Mouse (Mus musculus): ENCODE measurements around the gene Dnaaf5. TPM values are rescaled to one million over a fixed set of nuclear protein-coding genes. Genes with fewer than 3 reads are reported as not detected.

Dnaaf5 gene
- polyA plus RNA-seq, 2 experiments = 2.0 to 6.5 TPM

DNA sequence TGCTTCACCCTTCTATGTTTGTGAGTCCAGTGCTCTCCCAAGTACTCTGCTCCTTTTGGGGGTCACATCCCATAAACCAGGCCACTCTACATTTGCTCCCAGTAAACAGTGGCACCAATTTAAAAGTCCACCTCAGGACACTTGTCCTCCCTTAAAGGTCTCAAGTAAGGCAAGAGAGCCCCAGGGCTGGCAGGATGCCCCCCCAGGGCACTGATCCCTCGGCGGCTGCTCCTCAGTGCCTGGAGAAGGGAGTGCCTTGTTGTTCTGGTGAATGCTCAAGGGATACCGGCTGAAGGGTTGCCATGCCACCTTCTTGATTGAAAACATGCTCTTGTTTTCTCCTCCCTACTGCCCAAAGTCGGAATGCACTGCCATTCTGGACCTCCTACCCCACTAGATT is 56.1 kb downstream of the Dnaaf5 start:
- peaks cover 13 to 46% of the 10 kb centered on the region in 2 experiments for H3K4me1 ChIP-seq (replicated peaks; ENCODE audit: control insufficient read depth in 2 of 2, insufficient read depth in 2 of 2, low read length in 1 of 2)
- no peak overlapping the region for H3K9ac ChIP-seq (replicated peaks)
- no peaks in the 10 kb centered on the region for H3K9me3 ChIP-seq (ENCODE audit: control insufficient read depth, low read length)
- DNase-seq (ENCODE audit: low read depth in 3 of 3, low spot score in 3 of 3) (no peak), ATAC-seq (ENCODE audit: insufficient read depth) (no peak)
- no peak overlapping the region for H3K27ac ChIP-seq
- H3K36me3 ChIP-seq (replicated peaks; ENCODE audit: control insufficient read depth, insufficient read depth, low read depth) = peaks cover 12% of the 10 kb centered on the region
- H3K4me2 ChIP-seq (ENCODE audit: low read depth) = no peak overlapping the region
- WGBS (ENCODE audit: insufficient replicate concordance) = 70% methylated on average over 4 of the region's 4 CpGs
- TF ChIP-seq CTCF (IDR thresholded peaks at IDR 0.05; ENCODE audit: low read depth) (no peak), EP300 (IDR thresholded peaks at IDR 0.05; ENCODE audit: low read depth) (no peak)
- H3K27me3 ChIP-seq (ENCODE audit: control insufficient read depth, insufficient read depth, low read length) = no peaks in the 10 kb centered on the region
- H3K4me3 ChIP-seq (ENCODE audit: insufficient read depth in 1 of 2, low read depth in 2 of 2, low read length in 2 of 2) = no peak overlapping the region

DNA sequence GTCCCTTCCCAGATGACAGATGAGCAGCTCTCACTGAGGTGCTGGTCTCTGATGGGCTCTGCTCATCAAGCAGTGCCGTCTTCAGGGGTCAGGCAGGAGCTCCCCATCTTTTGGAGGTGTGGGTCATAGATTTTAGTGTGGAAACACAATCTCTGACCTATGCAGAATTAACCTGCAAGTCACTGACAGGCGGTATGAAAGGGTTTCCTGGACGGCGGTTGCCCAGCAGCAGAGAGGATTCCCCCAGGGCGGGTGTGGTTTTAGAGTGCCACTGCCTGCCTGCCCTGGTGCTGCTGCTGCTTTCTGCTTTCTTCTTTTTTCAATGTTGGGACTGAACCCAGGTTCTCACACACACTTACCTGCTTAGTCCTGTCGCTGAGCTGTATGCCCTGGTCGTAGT is 56.5 kb downstream of the Dnaaf5 start:
- ATAC-seq (ENCODE audit: insufficient read depth) (no peak), DNase-seq (ENCODE audit: low read depth in 3 of 3, low spot score in 3 of 3) (no peak)
- Histone ChIP-seq H3K4me3 (ENCODE audit: insufficient read depth in 1 of 2, low read depth in 2 of 2, low read length in 2 of 2) (no peak overlapping the region), H3K9ac (replicated peaks) (no peak overlapping the region; the same call in 1 of the 2 replicates), H3K27ac (no peak overlapping the region), H3K27me3 (ENCODE audit: control insufficient read depth, insufficient read depth, low read length) (no peaks in the 10 kb centered on the region), H3K4me1 (replicated peaks; ENCODE audit: control insufficient read depth in 2 of 2, insufficient read depth in 2 of 2, low read length in 1 of 2) (peaks cover 13 to 46% of the 10 kb centered on the region in 2 experiments), H3K9me3 (ENCODE audit: control insufficient read depth, low read length) (no peaks in the 10 kb centered on the region), H3K36me3 (replicated peaks; ENCODE audit: control insufficient read depth, insufficient read depth, low read depth) (peaks cover 12% of the 10 kb centered on the region), H3K4me2 (ENCODE audit: low read depth) (no peak overlapping the region)
- 46% methylated on average over 7 of the region's 7 CpGs for WGBS (ENCODE audit: insufficient replicate concordance)
- TF ChIP-seq EP300 (IDR thresholded peaks at IDR 0.05; ENCODE audit: low read depth) (no peak), CTCF (IDR thresholded peaks at IDR 0.05; ENCODE audit: low read depth) (no peak)

DNA sequence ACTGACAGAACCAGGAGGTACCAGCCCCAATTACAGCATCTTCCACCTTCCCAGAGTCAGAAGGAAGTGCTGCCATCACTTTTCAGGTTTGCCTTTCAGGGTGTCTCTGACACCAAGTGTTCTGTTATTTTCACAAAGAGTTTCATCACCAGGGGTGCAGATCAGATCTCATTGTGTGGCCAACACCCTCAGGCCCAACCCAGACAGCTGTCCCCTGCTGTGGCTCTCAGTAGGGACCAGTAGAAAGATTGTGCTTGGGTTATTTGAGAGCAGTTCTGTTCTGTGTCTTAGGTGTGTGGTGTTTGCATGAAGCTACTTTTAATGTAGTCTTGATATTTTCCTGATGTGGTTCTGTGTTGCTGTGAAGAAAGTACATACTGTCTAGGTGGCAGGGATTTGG is 58.2 kb downstream of the Dnaaf5 start:
- H3K4me1 ChIP-seq (replicated peaks; ENCODE audit: control insufficient read depth in 2 of 2, insufficient read depth in 2 of 2, low read length in 1 of 2) = peaks cover 2 to 35% of the 10 kb centered on the region in 2 experiments; a peak in 3 of 4 replicates
- DNase-seq (ENCODE audit: low read depth in 3 of 3, low spot score in 3 of 3) (no peak), ATAC-seq (ENCODE audit: insufficient read depth) (no peak)
- no peak overlapping the region for H3K27ac ChIP-seq
- H3K36me3 ChIP-seq (replicated peaks; ENCODE audit: control insufficient read depth, insufficient read depth, low read depth) = peaks cover 18% of the 10 kb centered on the region
- H3K4me2 ChIP-seq (ENCODE audit: low read depth) = no peak overlapping the region
- H3K27me3 ChIP-seq (ENCODE audit: control insufficient read depth, insufficient read depth, low read length) = no peaks in the 10 kb centered on the region
- TF ChIP-seq CTCF (IDR thresholded peaks at IDR 0.05; ENCODE audit: low read depth) (no peak), EP300 (IDR thresholded peaks at IDR 0.05; ENCODE audit: low read depth) (no peak)
- H3K9me3 ChIP-seq (ENCODE audit: control insufficient read depth, low read length) = no peaks in the 10 kb centered on the region
- no peak overlapping the region; the same call in 1 of the 2 replicates for H3K9ac ChIP-seq (replicated peaks)
- H3K4me3 ChIP-seq (ENCODE audit: insufficient read depth in 1 of 2, low read depth in 2 of 2, low read length in 2 of 2) = no peak overlapping the region

DNA sequence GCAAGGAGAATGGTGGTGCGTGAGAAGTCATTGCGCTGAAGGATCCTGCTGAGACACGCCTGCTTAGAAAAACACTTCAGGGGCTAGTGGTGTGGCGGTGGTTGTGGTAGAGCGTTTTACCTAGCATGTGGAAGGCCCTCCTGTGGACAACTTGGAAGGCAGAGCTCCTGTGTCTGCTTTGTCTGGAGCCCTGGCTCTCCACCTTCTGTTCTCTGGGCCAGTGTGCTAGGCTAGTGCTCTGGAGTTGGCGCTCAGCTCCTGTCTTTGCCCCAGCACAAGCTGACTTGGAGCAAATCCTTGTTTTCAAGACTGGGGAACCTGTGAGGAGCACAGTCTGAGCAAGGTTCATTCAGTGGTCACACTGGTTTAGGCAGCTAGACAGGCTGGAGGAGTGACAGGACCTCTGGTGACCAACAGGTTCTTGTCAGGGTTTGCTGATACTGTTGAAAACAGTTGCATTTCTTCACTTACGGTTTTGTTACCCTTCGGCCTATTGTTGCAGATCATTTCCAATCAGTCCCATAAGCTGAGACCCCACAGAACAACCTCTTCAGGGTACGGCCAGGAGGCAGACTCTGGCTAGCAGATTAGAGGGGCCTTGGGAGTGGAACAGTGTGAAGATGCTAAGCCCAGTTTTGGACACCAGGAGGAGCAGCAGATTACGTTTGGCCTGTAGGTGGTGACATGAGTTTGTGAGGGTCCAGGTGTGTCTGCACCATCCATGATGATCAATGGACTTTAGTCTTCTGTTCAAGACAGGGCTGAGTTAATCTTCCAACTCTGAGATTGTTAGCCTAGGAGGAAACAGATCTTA is 59.1 kb downstream of the Dnaaf5 start:
- WGBS (ENCODE audit: insufficient replicate concordance) = 80% methylated on average over 10 of the region's 10 CpGs
- TF ChIP-seq EP300 (IDR thresholded peaks at IDR 0.05; ENCODE audit: low read depth) (no peak), CTCF (IDR thresholded peaks at IDR 0.05; ENCODE audit: low read depth) (peak; percentile 73)
- Histone ChIP-seq H3K27me3 (ENCODE audit: control insufficient read depth, insufficient read depth, low read length) (no peaks in the 10 kb centered on the region), H3K4me3 (ENCODE audit: insufficient read depth in 1 of 2, low read depth in 2 of 2, low read length in 2 of 2) (no peak overlapping the region), H3K27ac (no peak overlapping the region), H3K36me3 (replicated peaks; ENCODE audit: control insufficient read depth, insufficient read depth, low read depth) (peaks cover 18% of the 10 kb centered on the region), H3K4me2 (ENCODE audit: low read depth) (no peak overlapping the region), H3K9ac (replicated peaks) (no peak overlapping the region), H3K4me1 (replicated peaks; ENCODE audit: control insufficient read depth in 2 of 2, insufficient read depth in 2 of 2, low read length in 1 of 2) (peaks cover 0 to 28% of the 10 kb centered on the region in 2 experiments; a peak in 2 of 4 replicates), H3K9me3 (ENCODE audit: control insufficient read depth, low read length) (no peaks in the 10 kb centered on the region)
- DNase-seq (ENCODE audit: low read depth in 3 of 3, low spot score in 3 of 3) (no peak), ATAC-seq (ENCODE audit: insufficient read depth) (peak; percentile 33; the same call in 1 of the 2 replicates)

DNA sequence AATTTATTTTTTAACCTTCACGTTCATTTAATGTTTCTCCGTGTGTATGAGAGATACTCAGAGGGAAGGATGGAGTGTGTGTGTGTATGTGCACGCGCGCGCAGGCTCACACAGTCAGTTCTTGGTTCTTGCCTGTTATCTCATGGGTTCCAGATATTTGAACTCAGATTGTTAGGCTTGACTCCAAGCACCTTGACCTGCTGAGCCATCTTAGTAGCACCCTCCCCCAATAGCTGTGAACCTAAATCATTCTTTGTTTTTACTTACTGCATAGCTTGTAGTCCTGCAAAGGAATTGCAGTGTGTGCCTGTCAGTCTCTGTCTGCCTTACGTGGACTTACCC is 59.6 kb downstream of the Dnaaf5 start:
- ATAC-seq (ENCODE audit: insufficient read depth) (no peak), DNase-seq (ENCODE audit: low read depth in 3 of 3, low spot score in 3 of 3) (no peak)
- no peaks in the 10 kb centered on the region for H3K9me3 ChIP-seq (ENCODE audit: control insufficient read depth, low read length)
- no peak overlapping the region for H3K4me3 ChIP-seq (ENCODE audit: insufficient read depth in 1 of 2, low read depth in 2 of 2, low read length in 2 of 2)
- WGBS (ENCODE audit: insufficient replicate concordance) = 88% methylated on average over 7 of the region's 7 CpGs
- no peaks in the 10 kb centered on the region for H3K27me3 ChIP-seq (ENCODE audit: control insufficient read depth, insufficient read depth, low read length)
- H3K4me2 ChIP-seq (ENCODE audit: low read depth) = no peak overlapping the region
- H3K27ac ChIP-seq = no peak overlapping the region
- peaks cover 0 to 23% of the 10 kb centered on the region in 2 experiments; a peak in 2 of 4 replicates for H3K4me1 ChIP-seq (replicated peaks; ENCODE audit: control insufficient read depth in 2 of 2, insufficient read depth in 2 of 2, low read length in 1 of 2)
- H3K9ac ChIP-seq (replicated peaks) = no peak overlapping the region
- TF ChIP-seq CTCF (IDR thresholded peaks at IDR 0.05; ENCODE audit: low read depth) (no peak), EP300 (IDR thresholded peaks at IDR 0.05; ENCODE audit: low read depth) (no peak)
- H3K36me3 ChIP-seq (replicated peaks; ENCODE audit: control insufficient read depth, insufficient read depth, low read depth) = peaks cover 19% of the 10 kb centered on the region
